Mouse (Mus musculus) kidney, adult 8-10 months (tissue): ENCODE results near the gene Reep3.

Source experiments
- DNase-seq, 2 experiments: peaks; one replicate each; pipeline ENCODE4 v3.0.0; 2022

Reep3 gene

GRCm38 (mm10) chr10:67049621-67050020, 47.1 kb downstream of the Reep3 start:
- DNase-seq = no peak

- DNase-seq = no peak
Observed at GRCm38 (mm10) chr10:67048871-67049615, 47.7 kb downstream of the Reep3 start.

GRCm38 (mm10) chr10:67047712-67048645, 48.8 kb downstream of the Reep3 start:
- no peak for DNase-seq

- no peak for DNase-seq
Observed at GRCm38 (mm10) chr10:67045192-67045899, 51.4 kb downstream of the Reep3 start.

- DNase-seq = peak; percentile 81 to 87
Observed at GRCm38 (mm10) chr10:67044346-67044745, 52.4 kb downstream of the Reep3 start.

DNA sequence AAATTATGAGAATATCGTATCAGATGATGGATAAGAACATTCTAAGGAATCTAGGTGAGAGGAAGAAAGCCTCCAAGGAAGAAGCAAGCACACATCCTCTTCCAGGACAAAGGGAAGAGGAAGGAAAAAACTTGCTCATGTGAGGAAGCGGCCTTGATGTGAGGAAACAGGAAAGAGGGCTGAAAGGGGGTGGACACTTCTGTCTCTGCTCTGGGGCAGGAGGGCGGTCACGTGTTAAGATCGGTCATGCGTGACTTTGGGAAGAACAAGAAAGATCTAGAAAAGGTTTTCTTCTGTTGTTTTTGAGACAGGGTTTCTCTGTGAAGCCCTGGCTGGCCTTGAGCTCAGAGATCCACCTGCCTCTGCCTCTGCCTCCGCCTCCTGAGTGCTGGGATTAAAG, 53.5 kb downstream of the Reep3 start:
- DNase-seq = peak; percentile 49 to 68

GRCm38 (mm10) chr10:67040410-67040809, 56.3 kb downstream of the Reep3 start:
- no peak for DNase-seq

- DNase-seq = no peak
Observed at GRCm38 (mm10) chr10:67039001-67039400, 57.7 kb downstream of the Reep3 start.

- no peak for DNase-seq
Observed at GRCm38 (mm10) chr10:67036542-67036941, 60.2 kb downstream of the Reep3 start.

- no peak for DNase-seq
Observed at GRCm38 (mm10) chr10:67036141-67036540, 60.6 kb downstream of the Reep3 start.

GRCm38 (mm10) chr10:67031186-67031585, 65.6 kb downstream of the Reep3 start:
- DNase-seq = no peak

- peak; percentile 77 to 83 for DNase-seq
Observed at GRCm38 (mm10) chr10:67029297-67029696, 67.4 kb downstream of the Reep3 start.

DNA sequence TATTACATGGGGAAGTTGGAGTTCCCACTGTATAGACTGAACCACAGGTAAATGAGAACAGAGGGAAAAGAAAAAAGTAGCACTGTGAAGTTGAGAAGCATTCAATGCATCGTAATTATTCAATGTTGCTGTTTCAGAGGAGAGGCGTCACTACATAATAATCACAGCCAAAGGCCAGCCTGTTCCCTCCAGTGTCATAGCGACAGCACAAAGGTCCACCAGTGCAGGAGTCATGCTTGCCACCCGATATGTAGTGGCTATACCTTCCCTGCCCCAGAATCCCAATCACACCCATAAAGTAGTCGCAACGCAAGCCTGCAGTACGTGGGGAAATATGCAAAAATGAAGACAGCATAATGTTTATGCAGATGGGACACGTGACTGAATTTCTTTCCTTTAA, 70.4 kb downstream of the Reep3 start:
- DNase-seq = no peak

- DNase-seq = peak; percentile 78 to 81
Observed at GRCm38 (mm10) chr10:67025573-67026236, 71.0 kb downstream of the Reep3 start.

DNA sequence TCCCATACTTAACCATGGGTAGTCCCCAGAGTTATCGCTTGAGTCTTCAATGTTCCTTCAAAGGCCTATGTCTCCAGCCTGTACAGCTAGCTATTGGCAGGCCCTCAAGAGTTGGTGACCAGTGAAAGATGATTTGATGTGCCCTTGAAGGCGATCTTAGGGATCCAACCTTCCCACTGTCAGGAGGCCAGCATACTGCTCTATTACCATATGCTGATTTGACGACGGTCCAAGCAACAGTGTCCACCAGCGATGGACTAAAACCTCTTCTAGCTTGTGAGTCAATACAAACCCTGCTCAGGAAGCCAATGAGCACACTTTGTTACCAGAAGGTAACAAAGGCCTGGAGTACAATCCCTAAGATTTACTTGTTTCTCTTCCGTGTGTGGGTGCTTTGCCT, 72.4 kb downstream of the Reep3 start:
- no peak for DNase-seq

GRCm38 (mm10) chr10:67023092-67023491, 73.7 kb downstream of the Reep3 start:
- no peak for DNase-seq

GRCm38 (mm10) chr10:67021494-67021893, 75.3 kb downstream of the Reep3 start:
- DNase-seq = no peak

DNA sequence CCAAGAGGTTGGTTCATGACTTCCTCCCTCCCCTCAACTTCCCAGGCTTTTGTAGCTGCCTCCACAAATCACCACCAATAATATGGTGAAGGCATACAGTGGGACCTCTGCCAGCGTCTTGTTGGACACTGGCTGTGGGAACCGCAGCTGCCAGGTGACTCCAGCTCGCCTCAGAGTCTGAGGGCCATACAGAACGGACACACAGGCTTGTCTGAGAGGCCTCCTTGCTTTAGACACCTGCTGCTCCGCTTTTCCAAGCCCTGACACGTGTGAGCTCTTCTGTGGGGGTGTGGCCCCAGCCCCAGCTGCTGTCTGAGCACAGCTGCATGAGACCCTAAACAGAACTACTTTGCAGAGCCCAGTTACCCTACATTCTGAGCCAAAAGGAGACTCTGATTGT, 77.9 kb downstream of the Reep3 start:
- peak; percentile 14 to 22 for DNase-seq

GRCm38 (mm10) chr10:67017891-67018290, 78.9 kb downstream of the Reep3 start:
- DNase-seq = no peak

DNA sequence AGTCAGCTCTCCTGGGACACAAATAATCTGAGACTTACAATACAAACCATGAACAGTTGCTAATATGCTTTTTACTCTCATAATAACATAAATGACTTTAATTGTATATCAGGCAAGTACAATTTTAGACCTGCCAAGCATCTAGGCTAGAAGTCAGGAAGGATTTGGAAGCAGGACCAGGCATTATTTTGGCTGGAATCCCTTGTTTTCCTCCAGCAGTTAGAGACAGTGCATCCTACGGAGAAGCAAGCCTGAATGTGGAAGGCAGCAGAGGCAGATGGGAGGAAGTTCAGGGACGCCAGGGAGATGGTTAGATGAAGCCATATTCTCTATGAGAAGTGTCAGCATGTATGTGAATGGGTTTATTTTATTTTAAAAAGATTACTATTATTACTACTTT, 79.4 kb downstream of the Reep3 start:
- DNase-seq = no peak

DNA sequence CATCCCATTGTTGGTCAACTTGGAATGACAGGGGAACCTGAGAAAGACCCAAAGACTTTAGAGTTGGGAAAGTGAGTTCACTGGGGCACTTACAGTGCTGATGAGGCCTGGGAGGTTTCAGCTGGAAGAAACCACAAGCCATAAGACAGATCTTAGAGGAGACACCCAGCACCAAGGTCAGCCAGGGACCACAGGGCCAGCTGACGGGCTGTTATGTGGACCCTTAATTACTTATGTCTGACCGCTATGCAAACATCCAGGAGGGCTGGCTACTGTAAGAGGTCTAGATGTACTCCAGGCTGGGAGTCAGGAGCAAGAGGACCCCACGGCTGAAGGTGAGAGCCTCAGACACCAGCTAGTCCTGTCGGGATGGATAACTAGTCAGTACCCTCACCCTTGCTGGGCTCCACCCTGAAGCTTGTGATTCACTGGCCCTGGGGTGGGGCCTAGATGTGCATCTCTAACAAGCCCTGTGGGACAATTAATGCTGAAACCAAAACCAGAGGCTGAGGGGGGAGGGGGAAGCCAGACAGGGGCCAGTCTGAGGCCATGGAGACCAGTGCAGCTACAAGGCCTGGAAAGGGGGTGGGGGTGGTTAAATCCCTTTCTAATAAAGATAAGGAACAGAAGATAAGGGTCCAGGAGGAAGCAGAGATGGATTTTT, 80.0 kb downstream of the Reep3 start:
- DNase-seq = no peak

DNA sequence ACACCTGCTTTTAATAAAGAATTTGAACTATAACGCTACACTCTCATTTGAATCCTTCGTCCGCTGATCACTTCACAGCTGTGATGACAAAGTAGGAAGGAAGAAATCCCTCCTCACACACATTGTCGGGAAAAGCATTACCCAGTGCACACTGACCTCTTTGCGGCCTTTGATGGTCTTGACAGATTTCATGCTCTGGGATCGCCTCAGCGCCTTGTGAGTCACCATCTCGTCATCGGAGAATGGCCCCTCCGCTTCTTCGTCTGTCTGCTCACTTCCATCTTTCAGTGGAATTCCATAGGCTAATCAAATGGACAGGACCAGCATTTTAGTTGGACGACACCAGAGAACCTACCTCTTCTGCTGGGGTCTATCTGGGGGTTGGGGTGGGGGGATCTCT, 82.0 kb downstream of the Reep3 start:
- DNase-seq = no peak
